Mouse (Mus musculus) C2C12 (cell line): Measurements from ENCODE around the gene Gm20481. TPM values are rescaled to one million over a fixed set of nuclear protein-coding genes. Genes with fewer than 3 reads are reported as not detected.
"Not testable (repeated sequence)": the region's sequence is repeated elsewhere in the genome, so short reads cannot be mapped to it uniquely, and the experiment has no call there.

Experiments used
- H3K27me3 ChIP-seq: one replicate; pipeline ENCODE4 v1.6.1; 2011; ENCODE audit not compliant: control insufficient read depth, insufficient read depth, insufficient read length
- H3K36me3 ChIP-seq: one replicate; pipeline ENCODE4 v1.6.1; 2011; ENCODE audit not compliant: control insufficient read depth, insufficient read depth
- H3K4me3 ChIP-seq: one replicate; pipeline ENCODE4 v1.5.1; 2011; ENCODE audit warnings: mild to moderate bottlenecking, control low read depth; ENCODE audit not compliant: poor library complexity, insufficient read depth, severe bottlenecking
- H3K79me2 ChIP-seq: one replicate; pipeline ENCODE4 v1.6.1; 2011; ENCODE audit not compliant: control insufficient read depth, insufficient read depth
- H3K79me3 ChIP-seq: one replicate; pipeline ENCODE4 v1.6.1; 2011; ENCODE audit warnings: low read depth, control low read depth
- H3ac ChIP-seq: one replicate; pipeline ENCODE3; 2011; ENCODE audit warnings: low read depth; ENCODE audit not compliant: control insufficient read depth, insufficient read length
- CEBPB ChIP-seq: IDR thresholded peaks from one replicate; pipeline ENCODE4 v1.6.1; 2011; ENCODE audit warnings: low read depth, mild to moderate bottlenecking, control low read depth, moderate library complexity
- CTCF ChIP-seq: IDR thresholded peaks from one replicate; pipeline ENCODE4 v1.5.1; 2011; ENCODE audit not compliant: control insufficient read depth, insufficient read depth, insufficient read length
- FOSL1 ChIP-seq: IDR thresholded peaks from one replicate; pipeline ENCODE4 v1.8.0; 2011; ENCODE audit warnings: mild to moderate bottlenecking, low read length; ENCODE audit not compliant: poor library complexity, insufficient read depth, severe bottlenecking
- MAX ChIP-seq: IDR thresholded peaks from one replicate; pipeline ENCODE4 v1.6.1; 2011; ENCODE audit warnings: mild to moderate bottlenecking, control low read depth
- MYOD1 ChIP-seq: IDR thresholded peaks from one replicate; pipeline ENCODE4 v1.6.1; 2011; ENCODE audit warnings: low read depth; ENCODE audit not compliant: control insufficient read depth, insufficient read length
- MYOG ChIP-seq: IDR thresholded peaks from one replicate; pipeline ENCODE4 v1.6.1; 2011; ENCODE audit not compliant: control insufficient read depth, insufficient read length; ENCODE audit errors: extremely low read depth
- USF1 ChIP-seq: IDR thresholded peaks from one replicate; pipeline ENCODE4 v1.6.1; 2011; ENCODE audit warnings: low read depth, mild to moderate bottlenecking, control low read depth, moderate library complexity
- polyA plus RNA-seq: library from polyadenylated mRNA; unstranded; fragments of >200 nt; fragmentation: generic; extraction: Trizol; gene quantifications from one replicate; pipeline ENCODE4 v1.2.1, GENCODE M21; 2012; ENCODE audit warnings: missing spikeins

The Gm20481 gene
- polyA plus RNA-seq, 1 experiment, result not detected

- TF ChIP-seq MAX, result no peak
- no peak for TF ChIP-seq CTCF
- no peak for TF ChIP-seq CEBPB
- no peak for TF ChIP-seq MYOG
- TF ChIP-seq FOSL1, result no peak
- TF ChIP-seq MYOD1, result no peak
- no peak for TF ChIP-seq USF1
- peaks cover 51% of the 10 kb centered on the region for H3K36me3 ChIP-seq
- H3K27me3 ChIP-seq, result no peaks in the 10 kb centered on the region
These were observed 34.5 kb downstream of the Gm20481 start for GRCm38 (mm10) chr17:35004075-35004717.

GRCm38 (mm10) chr17:35005158-35005557 lies 35.4 kb downstream of the Gm20481 start:
- Histone ChIP-seq H3K36me3 (peaks cover 60% of the 10 kb centered on the region), H3K79me2 (peaks cover 90% of the 10 kb centered on the region), H3ac (no peak overlapping the region), H3K27me3 (no peaks in the 10 kb centered on the region), H3K79me3 (peaks cover 62% of the 10 kb centered on the region), H3K4me3 (no peak overlapping the region)
- TF ChIP-seq CEBPB (no peak), FOSL1 (no peak), CTCF (no peak), MYOD1 (no peak), MAX (no peak), USF1 (no peak), MYOG (no peak)

More at GRCm38 (mm10) chr17:35004075-35004717, 34.5 kb downstream of the Gm20481 start:
- no peak overlapping the region for H3ac ChIP-seq
- peaks cover 70% of the 10 kb centered on the region for H3K79me3 ChIP-seq
- H3K4me3 ChIP-seq, result no peak overlapping the region
- peaks cover 91% of the 10 kb centered on the region for H3K79me2 ChIP-seq

- H3K4me3 ChIP-seq, H3K27me3 ChIP-seq, H3ac ChIP-seq: not testable (repeated sequence)
- Histone ChIP-seq H3K79me2 (peaks cover 90% of the 10 kb centered on the region), H3K79me3 (peaks cover 63% of the 10 kb centered on the region), H3K36me3 (peaks cover 68% of the 10 kb centered on the region)
These were observed 36.2 kb downstream of the Gm20481 start for GRCm38 (mm10) chr17:35005902-35006301.

- no peak overlapping the region for H3ac ChIP-seq
- H3K27me3 ChIP-seq, result no peaks in the 10 kb centered on the region
- no peak overlapping the region for H3K4me3 ChIP-seq
- no peak for TF ChIP-seq MYOG
- TF ChIP-seq USF1, result no peak
- H3K79me3 ChIP-seq, result peaks cover 51% of the 10 kb centered on the region
- peaks cover 75% of the 10 kb centered on the region for H3K79me2 ChIP-seq
- H3K36me3 ChIP-seq, result peaks cover 82% of the 10 kb centered on the region
These were observed 37.8 kb downstream of the Gm20481 start for GRCm38 (mm10) chr17:35007387-35007991.

- H3K27me3 ChIP-seq, result no peaks in the 10 kb centered on the region
- H3K36me3 ChIP-seq, result peaks cover 95% of the 10 kb centered on the region
- TF ChIP-seq MYOG (no peak), CTCF (no peak), CEBPB (no peak), MAX (no peak), FOSL1 (no peak), MYOD1 (no peak), USF1 (no peak)
- H3K4me3 ChIP-seq, result no peak overlapping the region
- peaks cover 32% of the 10 kb centered on the region for H3K79me3 ChIP-seq
- no peak overlapping the region for H3ac ChIP-seq
- peaks cover 54% of the 10 kb centered on the region for H3K79me2 ChIP-seq
These were observed 39.9 kb downstream of the Gm20481 start for GRCm38 (mm10) chr17:35009586-35009985.

GRCm38 (mm10) chr17:35011440-35011839 lies 41.7 kb downstream of the Gm20481 start:
- no peak overlapping the region for H3K4me3 ChIP-seq
- peaks cover 36% of the 10 kb centered on the region for H3K79me2 ChIP-seq
- H3ac ChIP-seq, result no peak overlapping the region
- no peaks in the 10 kb centered on the region for H3K27me3 ChIP-seq
- peaks cover 92% of the 10 kb centered on the region for H3K36me3 ChIP-seq
- no peak for TF ChIP-seq CEBPB
- no peak for TF ChIP-seq MYOD1
- no peak for TF ChIP-seq USF1
- TF ChIP-seq FOSL1, result no peak
- TF ChIP-seq CTCF, result no peak
- no peak for TF ChIP-seq MYOG
- no peak for TF ChIP-seq MAX
- peaks cover 16% of the 10 kb centered on the region for H3K79me3 ChIP-seq
